Mouse (Mus musculus) bone marrow macrophage, adult 2 months (primary cell): ENCODE results near the gene Styx. TPM values are rescaled to one million over a fixed set of nuclear protein-coding genes. Genes with fewer than 3 reads are reported as not detected.

Experiments used
- H3K27ac ChIP-seq: 2 replicates; pipeline ENCODE4 v1.5.1; 2012; ENCODE audit warnings: low read depth, low read length; ENCODE audit not compliant: insufficient read depth
- H3K4me1 ChIP-seq: 2 replicates; pipeline ENCODE4 v1.6.1; 2012; ENCODE audit warnings: low read length; ENCODE audit not compliant: control insufficient read depth, insufficient read depth
- H3K4me3 ChIP-seq: 2 replicates; pipeline ENCODE4 v1.5.1; 2012; ENCODE audit warnings: mild to moderate bottlenecking, low read length, moderate library complexity; ENCODE audit not compliant: insufficient read depth
- CTCF ChIP-seq: IDR thresholded peaks from 2 replicates; pipeline ENCODE4 v1.5.1; 2012; ENCODE audit warnings: low read depth, mild to moderate bottlenecking, low read length, moderate library complexity
- POLR2A ChIP-seq: IDR thresholded peaks from 2 replicates; pipeline ENCODE4 v1.6.1; 2012; ENCODE audit warnings: mild to moderate bottlenecking, low read depth, low read length, borderline replicate concordance
- polyA plus RNA-seq: library from polyadenylated mRNA; stranded (reverse); fragments of >200 nt; gene quantifications from 2 replicates; pipeline ENCODE4 v1.2.4, GENCODE M21; 2012; ENCODE audit not compliant: missing spikeins, insufficient read depth, insufficient read length

The Styx gene
- polyA plus RNA-seq, 1 experiment: 20.9 TPM

DNA sequence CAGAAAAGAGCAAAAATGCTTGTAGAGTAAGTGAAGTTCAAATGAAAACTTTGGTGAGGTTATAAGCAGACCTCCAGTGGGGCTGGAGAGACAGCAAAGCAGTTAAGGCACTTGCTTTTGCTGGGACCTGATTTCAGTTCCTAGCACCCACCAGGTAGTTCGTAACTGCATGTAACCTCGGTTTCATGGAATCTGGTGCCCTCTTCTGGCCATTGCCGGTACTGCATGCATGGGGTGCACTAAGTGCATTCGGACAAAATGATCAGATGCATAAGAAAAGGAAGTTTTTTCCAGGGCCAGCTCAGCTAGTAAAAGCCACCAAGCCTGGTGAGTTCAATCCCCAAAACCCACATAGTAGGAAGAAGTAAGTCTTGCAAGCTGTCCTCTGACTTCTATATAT, 81.1 kb downstream of the Styx start:
- Histone ChIP-seq H3K4me3 (no peak overlapping the region), H3K27ac (no peak overlapping the region), H3K4me1 (no peaks in the 10 kb centered on the region)
- TF ChIP-seq POLR2A (no peak), CTCF (peak; percentile 81)

DNA sequence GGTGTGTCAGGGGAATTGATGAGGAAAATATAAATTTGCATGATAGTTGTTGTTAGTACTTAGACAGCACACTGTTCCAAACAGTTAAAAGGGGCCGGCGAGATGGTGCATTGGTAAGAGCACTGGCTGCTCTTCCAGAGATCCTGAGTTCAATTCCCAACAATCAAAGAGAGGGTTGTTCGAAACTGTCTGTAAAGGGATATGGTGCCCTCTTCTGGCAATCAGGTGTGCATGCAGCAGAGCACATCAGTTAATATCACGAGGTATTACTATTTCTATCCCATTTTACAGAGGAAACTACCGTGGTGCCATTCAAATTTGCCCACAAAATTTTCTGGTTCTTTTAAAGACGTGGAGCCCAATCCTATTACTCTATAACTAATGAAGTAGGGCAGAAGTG, 83.3 kb downstream of the Styx start:
- no peak for TF ChIP-seq POLR2A
- Histone ChIP-seq H3K27ac (no peak overlapping the region), H3K4me3 (no peak overlapping the region), H3K4me1 (no peaks in the 10 kb centered on the region)

DNA sequence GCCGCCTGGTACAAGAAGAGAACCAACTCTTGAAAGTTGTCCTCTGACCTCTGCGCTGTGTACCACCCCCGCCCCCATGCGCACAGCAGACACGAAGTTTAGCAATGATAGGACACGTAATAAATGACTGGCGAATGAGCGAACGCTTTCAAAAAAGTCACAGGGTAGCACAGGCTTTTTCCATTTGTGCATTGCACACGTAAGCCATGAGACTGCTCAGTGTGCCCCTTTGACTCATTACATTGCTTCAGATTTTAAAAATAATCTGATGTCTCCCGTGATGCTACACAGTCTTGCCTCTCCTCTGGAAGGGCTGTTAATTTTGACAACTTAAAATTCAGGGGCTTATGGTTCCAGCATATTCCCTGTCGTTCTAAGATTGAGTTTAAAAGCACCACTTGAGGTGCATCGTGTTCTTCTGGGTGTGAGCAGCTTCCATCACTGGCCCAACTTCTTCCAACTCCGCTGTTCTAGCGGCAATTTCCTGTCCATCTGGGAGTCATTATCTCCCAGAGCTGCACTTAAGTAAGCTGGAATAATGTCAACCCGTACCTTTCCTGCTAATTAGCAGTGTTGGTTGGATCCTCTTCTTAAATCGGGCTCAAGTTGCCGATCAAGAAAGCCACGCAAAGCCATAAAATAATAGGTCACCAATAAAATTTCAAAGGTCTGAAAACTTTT, 87.5 kb downstream of the Styx start:
- no peak overlapping the region for H3K27ac ChIP-seq
- H3K4me3 ChIP-seq: no peak overlapping the region
- TF ChIP-seq POLR2A: no peak
- no peak for TF ChIP-seq CTCF
- no peaks in the 10 kb centered on the region for H3K4me1 ChIP-seq

GRCm38 (mm10) chr14:45438931-45439275, 88.0 kb downstream of the Styx start:
- Histone ChIP-seq H3K4me1 (no peaks in the 10 kb centered on the region), H3K27ac (no peak overlapping the region), H3K4me3 (no peak overlapping the region)
- TF ChIP-seq CTCF: no peak
- TF ChIP-seq POLR2A: no peak

- Histone ChIP-seq H3K4me3 (no peak overlapping the region), H3K27ac (no peak overlapping the region), H3K4me1 (no peaks in the 10 kb centered on the region)
- TF ChIP-seq POLR2A: no peak
- TF ChIP-seq CTCF: no peak
Observed at GRCm38 (mm10) chr14:45439387-45439786, 88.5 kb downstream of the Styx start.

- H3K27ac ChIP-seq: no peak overlapping the region
Observed at GRCm38 (mm10) chr14:45441291-45441690, 90.4 kb downstream of the Styx start.

DNA sequence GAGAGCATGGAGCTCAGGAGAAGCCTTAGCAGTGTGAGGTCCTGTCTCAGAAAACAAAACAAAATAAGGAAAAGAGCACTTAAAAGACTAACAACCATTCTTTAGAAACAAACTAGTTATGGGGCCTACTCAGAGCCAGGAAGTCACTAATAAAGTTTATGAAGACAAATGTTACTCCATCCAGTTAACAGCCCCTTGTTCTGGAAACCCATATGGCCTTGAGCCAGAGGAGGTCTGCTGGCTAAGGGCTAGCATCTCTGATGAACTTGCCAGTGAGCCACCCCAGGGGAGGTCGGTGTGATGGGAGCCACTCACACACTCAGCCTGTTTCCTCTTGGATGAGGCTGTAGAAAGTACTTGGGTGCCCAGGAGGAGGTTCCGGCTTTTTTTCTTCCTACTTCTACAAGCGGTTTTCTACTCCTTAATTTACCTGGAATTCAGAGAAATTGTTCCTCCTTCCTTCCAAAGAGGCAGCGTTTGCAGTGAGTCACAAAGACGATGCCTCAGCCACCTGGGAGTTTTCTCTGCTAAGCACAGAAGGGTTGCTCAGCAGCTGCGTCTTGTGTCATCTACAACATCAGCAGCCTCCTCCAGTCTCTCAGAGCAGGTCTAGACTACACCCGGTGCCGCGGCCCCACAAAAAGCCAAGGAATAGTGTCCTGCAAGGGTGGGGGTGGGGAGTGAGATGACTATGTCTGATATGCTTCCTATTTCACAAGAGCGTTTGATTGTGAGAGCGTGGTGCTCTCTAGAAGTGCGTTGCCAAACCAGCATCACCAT, 92.1 kb downstream of the Styx start:
- Histone ChIP-seq H3K4me3 (no peak overlapping the region), H3K4me1 (no peaks in the 10 kb centered on the region), H3K27ac (no peak overlapping the region)
- TF ChIP-seq POLR2A (no peak), CTCF (no peak)

More at GRCm38 (mm10) chr14:45441291-45441690, 90.4 kb downstream of the Styx start:
- no peak overlapping the region for H3K4me3 ChIP-seq
- TF ChIP-seq CTCF: no peak
- no peak for TF ChIP-seq POLR2A
- H3K4me1 ChIP-seq: no peaks in the 10 kb centered on the region

DNA sequence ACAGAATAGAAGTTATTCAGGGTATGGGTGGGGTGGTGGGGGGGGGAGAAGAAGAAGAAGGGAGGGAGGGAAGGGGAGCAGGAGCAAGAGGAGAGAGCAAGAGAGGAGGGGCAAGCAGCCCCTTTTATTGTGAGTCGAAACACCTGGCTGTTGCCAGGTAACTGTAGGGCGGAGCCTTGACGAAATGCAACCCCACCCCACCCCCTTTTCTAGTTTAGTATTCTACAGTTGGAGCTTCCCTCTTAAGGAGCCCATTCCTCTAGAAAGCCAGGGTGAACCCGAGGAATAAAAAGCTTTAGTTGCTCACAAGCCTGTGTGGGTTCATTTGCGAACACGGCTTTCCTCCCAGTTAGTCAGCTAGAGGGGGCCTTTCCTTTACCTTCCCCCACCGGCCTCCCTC, 94.0 kb downstream of the Styx start:
- H3K4me1 ChIP-seq: no peaks in the 10 kb centered on the region
- no peak overlapping the region for H3K27ac ChIP-seq
- no peak for TF ChIP-seq CTCF
- TF ChIP-seq POLR2A: no peak
- H3K4me3 ChIP-seq: no peak overlapping the region

DNA sequence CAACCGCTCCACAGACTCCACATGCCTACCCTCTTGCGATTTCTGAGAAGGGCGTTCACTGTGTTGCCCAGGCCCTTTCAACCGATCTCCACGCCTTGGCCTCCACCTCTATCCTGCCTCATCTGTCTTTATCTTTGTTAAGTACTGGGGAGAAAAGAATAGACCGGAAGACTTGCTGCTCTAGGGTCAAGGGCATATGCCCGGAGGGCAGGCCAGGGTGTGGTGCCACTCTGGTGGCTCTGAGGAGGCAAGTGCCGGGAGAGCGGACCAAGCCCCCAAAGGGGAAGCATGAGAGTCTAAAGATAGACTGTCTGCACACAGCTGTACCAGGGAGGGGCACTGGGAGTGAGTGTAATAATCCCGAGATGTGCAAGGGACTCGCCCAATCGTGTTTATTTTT, 94.6 kb downstream of the Styx start:
- TF ChIP-seq CTCF (no peak), POLR2A (no peak)
- H3K27ac ChIP-seq: no peak overlapping the region
- H3K4me3 ChIP-seq: no peak overlapping the region
- H3K4me1 ChIP-seq: no peaks in the 10 kb centered on the region

DNA sequence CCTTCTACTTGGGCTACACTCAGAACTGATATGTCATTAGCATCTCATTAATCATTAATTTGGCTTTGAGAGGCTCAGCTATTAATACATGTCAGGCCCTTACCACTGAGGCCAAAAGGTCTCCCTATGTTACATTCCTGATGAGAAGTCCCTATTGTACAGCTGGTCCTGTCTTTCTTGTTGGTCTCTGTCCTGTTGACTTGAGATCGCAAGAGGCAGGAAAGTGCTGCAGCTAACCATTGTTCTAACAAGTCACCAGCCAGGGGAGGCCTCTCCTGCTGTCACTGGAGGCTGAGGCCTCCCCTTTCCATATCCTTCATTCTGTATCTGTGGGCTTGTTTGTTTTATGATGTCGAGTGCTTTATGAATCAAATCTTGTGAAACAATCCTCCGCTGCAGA, 95.9 kb downstream of the Styx start:
- H3K4me1 ChIP-seq: no peaks in the 10 kb centered on the region
- H3K27ac ChIP-seq: no peak overlapping the region
- no peak overlapping the region for H3K4me3 ChIP-seq
- no peak for TF ChIP-seq POLR2A
- TF ChIP-seq CTCF: no peak

- TF ChIP-seq POLR2A: no peak
- no peak for TF ChIP-seq CTCF
Observed at GRCm38 (mm10) chr14:45451090-45451489, 100.2 kb downstream of the Styx start.

More at GRCm38 (mm10) chr14:45451090-45451489, 100.2 kb downstream of the Styx start:
- H3K4me1 ChIP-seq: no peaks in the 10 kb centered on the region
- no peak overlapping the region for H3K27ac ChIP-seq
- H3K4me3 ChIP-seq: no peak overlapping the region
